Mouse (Mus musculus): ENCODE measurements around the gene Camta1. TPM values are rescaled to one million over a fixed set of nuclear protein-coding genes. Genes with fewer than 3 reads are reported as not detected.

The Camta1 gene
- polyA plus RNA-seq, 1 experiment from 2014 or later: 106 TPM

- ATAC-seq (ENCODE audit: insufficient number of reproducible peaks, low FRiP score, low TSS enrichment, low read depth): no peak
- 59% methylated on average over 13 of the region's 13 CpGs for WGBS
Measured at GRCm38 (mm10) chr4:150939991-150940651, 921.6 kb downstream of the Camta1 start.

GRCm38 (mm10) chr4:150938063-150938452 is 923.6 kb downstream of the Camta1 start:
- Histone ChIP-seq H3K27ac (replicated peaks; ENCODE audit: low read depth, low read length) (no peak overlapping the region), H3K27me3 (ENCODE audit: control insufficient read depth, insufficient read depth, low read length) (no peaks in the 10 kb centered on the region), H3K4me1 (ENCODE audit: control insufficient read depth, insufficient read depth, low read length) (no peaks in the 10 kb centered on the region; the same call in 1 of the 2 replicates), H3K4me2 (ENCODE audit: low read depth, severe bottlenecking) (no peak overlapping the region), H3K9me3 (ENCODE audit: control insufficient read depth, low read length) (no peaks in the 10 kb centered on the region), H3K36me3 (ENCODE audit: control insufficient read depth, insufficient read depth, low read length) (no peaks in the 10 kb centered on the region), H3K9ac (ENCODE audit: low read length) (no peak overlapping the region), H3K4me3 (ENCODE audit: low read depth, low read length) (no peak overlapping the region)
- ATAC-seq (ENCODE audit: insufficient number of reproducible peaks, low FRiP score, low TSS enrichment, low read depth) (no peak), DNase-seq (ENCODE audit: low spot score) (no peak)
- WGBS: 60% methylated on average over 14 of the region's 14 CpGs

More at GRCm38 (mm10) chr4:150939991-150940651, 921.6 kb downstream of the Camta1 start:
- H3K36me3 ChIP-seq (ENCODE audit: control insufficient read depth, insufficient read depth, low read length): no peaks in the 10 kb centered on the region
- DNase-seq (ENCODE audit: low spot score): no peak
- no peak overlapping the region for H3K4me2 ChIP-seq (ENCODE audit: low read depth, severe bottlenecking)
- no peaks in the 10 kb centered on the region; the same call in 1 of the 2 replicates for H3K4me1 ChIP-seq (ENCODE audit: control insufficient read depth, insufficient read depth, low read length)
- H3K9ac ChIP-seq (ENCODE audit: low read length): no peak overlapping the region
- no peaks in the 10 kb centered on the region for H3K9me3 ChIP-seq (ENCODE audit: control insufficient read depth, low read length)
- H3K27ac ChIP-seq (replicated peaks; ENCODE audit: low read depth, low read length): no peak overlapping the region
- no peak overlapping the region for H3K4me3 ChIP-seq (ENCODE audit: low read depth, low read length)
- no peaks in the 10 kb centered on the region for H3K27me3 ChIP-seq (ENCODE audit: control insufficient read depth, insufficient read depth, low read length)

- no peaks in the 10 kb centered on the region for H3K27me3 ChIP-seq (ENCODE audit: control insufficient read depth, insufficient read depth, low read length)
- no peaks in the 10 kb centered on the region for H3K9me3 ChIP-seq (ENCODE audit: control insufficient read depth, low read length)
- no peak for ATAC-seq (ENCODE audit: insufficient number of reproducible peaks, low FRiP score, low TSS enrichment, low read depth)
- 75% methylated on average over 16 of the region's 16 CpGs for WGBS
- no peak overlapping the region for H3K4me2 ChIP-seq (ENCODE audit: low read depth, severe bottlenecking)
- no peaks in the 10 kb centered on the region for H3K36me3 ChIP-seq (ENCODE audit: control insufficient read depth, insufficient read depth, low read length)
- H3K27ac ChIP-seq (replicated peaks; ENCODE audit: low read depth, low read length): no peak overlapping the region
- no peaks in the 10 kb centered on the region; the same call in 1 of the 2 replicates for H3K4me1 ChIP-seq (ENCODE audit: control insufficient read depth, insufficient read depth, low read length)
- H3K9ac ChIP-seq (ENCODE audit: low read length): no peak overlapping the region
- no peak overlapping the region for H3K4me3 ChIP-seq (ENCODE audit: low read depth, low read length)
- DNase-seq (ENCODE audit: low spot score): no peak
Measured at GRCm38 (mm10) chr4:150937293-150938062, 924.2 kb downstream of the Camta1 start.

GRCm38 (mm10) chr4:150933503-150933902 is 928.2 kb downstream of the Camta1 start:
- DNase-seq (ENCODE audit: low spot score) (no peak), ATAC-seq (ENCODE audit: insufficient number of reproducible peaks, low FRiP score, low TSS enrichment, low read depth) (no peak)
- Histone ChIP-seq H3K9ac (ENCODE audit: low read length) (no peak overlapping the region), H3K4me3 (ENCODE audit: low read depth, low read length) (no peak overlapping the region), H3K36me3 (ENCODE audit: control insufficient read depth, insufficient read depth, low read length) (no peaks in the 10 kb centered on the region), H3K9me3 (ENCODE audit: control insufficient read depth, low read length) (no peaks in the 10 kb centered on the region), H3K4me2 (ENCODE audit: low read depth, severe bottlenecking) (no peak overlapping the region), H3K27me3 (ENCODE audit: control insufficient read depth, insufficient read depth, low read length) (no peaks in the 10 kb centered on the region), H3K27ac (replicated peaks; ENCODE audit: low read depth, low read length) (no peak overlapping the region), H3K4me1 (ENCODE audit: control insufficient read depth, insufficient read depth, low read length) (no peaks in the 10 kb centered on the region; the same call in 1 of the 2 replicates)
- 70% methylated on average over 1 of the region's 1 CpGs for WGBS

GRCm38 (mm10) chr4:150927789-150928188 is 933.9 kb downstream of the Camta1 start:
- DNase-seq (ENCODE audit: low spot score) (no peak), ATAC-seq (ENCODE audit: insufficient number of reproducible peaks, low FRiP score, low TSS enrichment, low read depth) (no peak)
- H3K9me3 ChIP-seq (ENCODE audit: control insufficient read depth, low read length): no peaks in the 10 kb centered on the region
- no peaks in the 10 kb centered on the region for H3K27me3 ChIP-seq (ENCODE audit: control insufficient read depth, insufficient read depth, low read length)
- no peak overlapping the region for H3K4me3 ChIP-seq (ENCODE audit: low read depth, low read length)
- H3K27ac ChIP-seq (replicated peaks; ENCODE audit: low read depth, low read length): no peak overlapping the region
- H3K4me2 ChIP-seq (ENCODE audit: low read depth, severe bottlenecking): no peak overlapping the region
- no peaks in the 10 kb centered on the region for H3K4me1 ChIP-seq (ENCODE audit: control insufficient read depth, insufficient read depth, low read length)
- WGBS: 64% methylated on average over 10 of the region's 10 CpGs
- no peak overlapping the region for H3K9ac ChIP-seq (ENCODE audit: low read length)
- no peaks in the 10 kb centered on the region for H3K36me3 ChIP-seq (ENCODE audit: control insufficient read depth, insufficient read depth, low read length)

GRCm38 (mm10) chr4:150926924-150927705 is 934.6 kb downstream of the Camta1 start:
- WGBS: 49% methylated on average over 13 of the region's 14 CpGs
- H3K4me2 ChIP-seq (ENCODE audit: low read depth, severe bottlenecking): no peak overlapping the region
- H3K27me3 ChIP-seq (ENCODE audit: control insufficient read depth, insufficient read depth, low read length): no peaks in the 10 kb centered on the region
- H3K9ac ChIP-seq (ENCODE audit: low read length): no peak overlapping the region
- H3K36me3 ChIP-seq (ENCODE audit: control insufficient read depth, insufficient read depth, low read length): no peaks in the 10 kb centered on the region
- H3K27ac ChIP-seq (replicated peaks; ENCODE audit: low read depth, low read length): no peak overlapping the region
- DNase-seq (ENCODE audit: low spot score) (no peak), ATAC-seq (ENCODE audit: insufficient number of reproducible peaks, low FRiP score, low TSS enrichment, low read depth) (no peak)
- no peak overlapping the region for H3K4me3 ChIP-seq (ENCODE audit: low read depth, low read length)
- H3K4me1 ChIP-seq (ENCODE audit: control insufficient read depth, insufficient read depth, low read length): no peaks in the 10 kb centered on the region
- H3K9me3 ChIP-seq (ENCODE audit: control insufficient read depth, low read length): no peaks in the 10 kb centered on the region

- Histone ChIP-seq H3K4me2 (ENCODE audit: low read depth, severe bottlenecking) (no peak overlapping the region), H3K9me3 (ENCODE audit: control insufficient read depth, low read length) (no peaks in the 10 kb centered on the region), H3K27ac (replicated peaks; ENCODE audit: low read depth, low read length) (no peak overlapping the region), H3K4me1 (ENCODE audit: control insufficient read depth, insufficient read depth, low read length) (no peaks in the 10 kb centered on the region), H3K9ac (ENCODE audit: low read length) (no peak overlapping the region), H3K27me3 (ENCODE audit: control insufficient read depth, insufficient read depth, low read length) (no peaks in the 10 kb centered on the region), H3K4me3 (ENCODE audit: low read depth, low read length) (no peak overlapping the region), H3K36me3 (ENCODE audit: control insufficient read depth, insufficient read depth, low read length) (no peaks in the 10 kb centered on the region)
- DNase-seq (ENCODE audit: low spot score) (peak; percentile 58), ATAC-seq (ENCODE audit: insufficient number of reproducible peaks, low FRiP score, low TSS enrichment, low read depth) (no peak)
- WGBS: 56% methylated on average over 5 of the region's 5 CpGs
Measured at GRCm38 (mm10) chr4:150925923-150926322, 935.8 kb downstream of the Camta1 start.

GRCm38 (mm10) chr4:150924936-150925335 is 936.7 kb downstream of the Camta1 start:
- H3K27me3 ChIP-seq (ENCODE audit: control insufficient read depth, insufficient read depth, low read length): no peaks in the 10 kb centered on the region
- WGBS: 84% methylated on average over 6 of the region's 6 CpGs
- H3K36me3 ChIP-seq (ENCODE audit: control insufficient read depth, insufficient read depth, low read length): no peaks in the 10 kb centered on the region
- no peak for ATAC-seq (ENCODE audit: insufficient number of reproducible peaks, low FRiP score, low TSS enrichment, low read depth)
- no peak for DNase-seq (ENCODE audit: low spot score)
- no peaks in the 10 kb centered on the region for H3K9me3 ChIP-seq (ENCODE audit: control insufficient read depth, low read length)
- H3K4me3 ChIP-seq (ENCODE audit: low read depth, low read length): no peak overlapping the region
- H3K27ac ChIP-seq (replicated peaks; ENCODE audit: low read depth, low read length): no peak overlapping the region
- no peak overlapping the region for H3K4me2 ChIP-seq (ENCODE audit: low read depth, severe bottlenecking)
- no peak overlapping the region for H3K9ac ChIP-seq (ENCODE audit: low read length)
- H3K4me1 ChIP-seq (ENCODE audit: control insufficient read depth, insufficient read depth, low read length): no peaks in the 10 kb centered on the region

Data from limb, embryonic 11.5 days (tissue).